Comparison of ENCODE assay signal across 34 mouse cellular contexts in the genomic region with DNA sequence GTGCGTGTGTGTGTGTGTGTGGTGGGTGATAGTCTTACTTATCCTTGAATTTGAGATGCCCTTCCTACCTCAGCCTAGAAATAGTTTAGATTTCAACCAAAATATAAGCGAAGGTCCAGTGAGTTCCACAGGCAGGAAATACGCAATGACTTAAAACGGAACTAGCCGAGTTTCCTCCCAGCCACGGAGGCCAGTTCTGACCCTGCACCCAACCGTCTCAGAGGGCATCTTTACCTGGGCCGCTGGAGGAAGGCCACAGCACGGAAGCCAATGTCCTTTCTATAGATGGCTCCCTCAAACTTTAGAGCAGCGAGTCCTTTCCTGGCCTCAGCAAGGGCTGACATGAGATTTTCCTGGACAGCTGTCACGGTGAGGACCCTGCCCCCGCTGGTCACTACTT.
"Had no signal": no experiment of that assay in that cellular context is flagged by ENCODE, and none has a peak within 500 bp of the region (broad histone marks: within the 10 kb centered on the region; RNA-seq: fewer than 3 reads in every experiment).

No protein-coding gene starts in this region.

- H3K4me1 ChIP-seq: heart, embryonic 10.5 days; heart, embryonic 12.5 days; heart, embryonic 13.5 days; heart, embryonic 15.5 days; hindbrain, embryonic 10.5 days; hindbrain, embryonic 12.5 days; hindbrain, embryonic 13.5 days; hindbrain, embryonic 15.5 days; intestine, embryonic 15.5 days; kidney, embryonic 15.5 days had no signal

- H3K4me3 ChIP-seq: heart, embryonic 10.5 days; heart, embryonic 12.5 days; heart, embryonic 13.5 days; heart, embryonic 15.5 days; hindbrain, embryonic 10.5 days; hindbrain, embryonic 12.5 days; hindbrain, embryonic 13.5 days; hindbrain, embryonic 15.5 days; intestine, embryonic 15.5 days; kidney, embryonic 15.5 days; layer of hippocampus, adult 2 months had no signal

- ATAC-seq: hindbrain, embryonic 16.5 days; hindbrain, postnatal 0 days; inflammation-experienced regulatory T-cells, adult 6 months; intestine, embryonic 15.5 days; intestine, embryonic 16.5 days; intestine, postnatal 0 days had no signal

- H3K27ac ChIP-seq: heart, embryonic 10.5 days; heart, embryonic 13.5 days; heart, embryonic 15.5 days; hindbrain, embryonic 10.5 days; hindbrain, embryonic 12.5 days; hindbrain, embryonic 13.5 days; hindbrain, embryonic 14.5 days; hindbrain, embryonic 15.5 days; hindbrain, postnatal 0 days; intestine, embryonic 15.5 days; kidney, embryonic 15.5 days; kidney, postnatal 0 days; layer of hippocampus, adult 2 months had no signal

- DNase-seq: heart, postnatal 10 days; heart, postnatal 14 days; heart, postnatal 36 days; heart, postnatal 4 days; kidney, adult 11 months; kidney, adult 18-20 months; kidney, adult 2 months; kidney, adult 8-10 months; kidney, adult 9 months; kidney, postnatal 10 days; kidney, postnatal 14 days; kidney, postnatal 25 days; kidney, postnatal 36 days; kidney, postnatal 4 days; layer of hippocampus, adult 9-11 months; layer of hippocampus, postnatal 36 days had no signal
